Mouse (Mus musculus): ENCODE results near the gene Cdh10. TPM values are rescaled to one million over a fixed set of nuclear protein-coding genes. Genes with fewer than 3 reads are reported as not detected.

Cdh10 gene
- polyA plus RNA-seq (2015; fragmentation: Nextera tagmentation; extraction: Ambion mirVana): 21.5 and 23.8 TPM in 2 replicates

DNA sequence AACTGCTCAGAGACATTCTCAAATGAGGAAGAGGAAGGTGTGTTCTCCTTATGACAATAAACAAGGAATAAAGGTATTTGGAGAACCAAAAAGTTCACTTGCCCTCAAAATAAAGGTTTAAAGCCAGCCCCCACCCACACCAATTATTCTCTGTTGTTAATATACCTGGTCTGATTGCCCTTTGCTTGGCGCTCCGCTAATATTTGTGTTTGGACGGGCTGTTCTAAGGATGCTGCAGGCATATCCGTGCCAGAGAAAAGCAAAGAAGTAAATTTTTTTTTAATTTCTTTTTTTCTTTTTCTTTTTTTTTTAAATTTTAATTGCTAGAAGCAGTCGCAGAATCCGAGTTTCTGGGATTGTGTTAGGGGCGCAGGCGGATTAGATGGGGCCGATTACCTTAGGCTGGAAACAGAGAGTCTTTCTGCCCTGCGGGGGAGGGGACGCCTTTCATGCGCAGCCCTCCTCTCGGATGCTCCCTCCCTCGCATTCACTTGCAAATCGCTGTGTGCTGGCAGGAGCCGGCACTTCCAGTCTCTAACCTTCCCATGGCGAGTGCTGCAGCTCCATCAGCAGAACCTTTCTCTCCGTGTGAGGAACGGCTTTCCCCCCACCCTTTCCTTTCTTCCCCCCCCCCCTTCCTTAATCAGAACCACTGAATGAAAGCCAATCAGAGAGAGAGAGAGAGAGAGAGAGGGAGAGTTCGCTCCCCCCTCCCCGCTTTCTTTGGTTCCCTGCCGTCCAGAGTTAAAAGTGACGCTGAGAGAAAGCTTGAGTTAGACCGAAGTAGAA lies at the start of gene Cdh10:
TSS of gene Cdh10 (plus strand) at position 763 of the 789 bp plus-strand sequence.
- Histone ChIP-seq H3K36me3 (replicated peaks) (no peaks in the 10 kb centered on the region), H3K4me3 (peak within 1 kb of the TSS; percentile 50), H3K27ac (peak within 1 kb of the TSS; percentile 79), H3K9ac (peak within 1 kb of the TSS; percentile 51), H3K4me1 (no peaks in the 10 kb centered on the region), H3K4me2 (peak within 1 kb of the TSS; percentile 58), H3K9me3 (no peaks in the 10 kb centered on the region), H3K27me3 (replicated peaks) (no peaks in the 10 kb centered on the region)
- ATAC-seq (replicated peaks): peak; percentile 93
- WGBS: under 1% methylated on average over 24 of the region's 24 CpGs

DNA sequence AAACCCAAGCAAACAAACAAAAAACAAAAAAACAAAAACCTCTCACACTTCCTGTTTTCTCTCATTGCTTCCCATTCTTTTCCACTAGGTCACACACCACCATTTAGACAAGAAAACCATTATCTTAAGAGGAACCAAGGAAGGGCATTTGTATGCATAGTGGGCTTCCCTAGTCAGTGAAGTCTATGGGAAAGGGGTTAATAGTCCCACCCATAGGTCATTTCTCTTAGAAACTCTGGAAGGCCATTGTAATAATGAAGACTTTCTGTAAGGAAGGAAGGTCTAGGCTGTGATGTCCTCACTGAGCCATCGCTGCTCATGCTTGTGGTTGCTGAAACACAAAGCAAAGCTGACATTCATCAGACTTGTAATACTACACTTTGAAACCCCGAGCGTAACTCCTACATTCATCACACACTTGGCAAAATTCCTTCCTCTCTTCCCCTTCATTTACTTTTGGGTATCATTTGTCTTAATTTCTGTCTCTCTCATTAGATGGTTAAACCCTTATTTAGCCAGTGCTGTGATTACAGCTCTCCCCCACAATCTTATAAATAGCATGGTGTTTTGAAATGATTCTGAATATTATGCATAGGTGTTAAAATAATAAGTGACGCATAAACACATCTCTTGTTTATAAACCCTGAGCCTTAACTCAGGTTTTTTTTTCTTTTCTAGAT lies 9.5 kb upstream of the Cdh10 start:
- Histone ChIP-seq H3K4me1 (no peaks in the 10 kb centered on the region), H3K27me3 (replicated peaks) (no peaks in the 10 kb centered on the region), H3K4me3 (no peak overlapping the region), H3K9ac (no peak overlapping the region), H3K36me3 (replicated peaks) (no peaks in the 10 kb centered on the region), H3K4me2 (no peak overlapping the region), H3K9me3 (no peaks in the 10 kb centered on the region), H3K27ac (no peak overlapping the region)
- 81% methylated on average over 4 of the region's 4 CpGs for WGBS
- ATAC-seq (replicated peaks): no peak

- Histone ChIP-seq H3K27me3 (replicated peaks) (no peaks in the 10 kb centered on the region), H3K36me3 (replicated peaks) (no peaks in the 10 kb centered on the region), H3K4me2 (peak overlapping the region; percentile 58), H3K9me3 (no peaks in the 10 kb centered on the region), H3K4me1 (no peaks in the 10 kb centered on the region), H3K4me3 (peak overlapping the region; percentile 50), H3K27ac (no peak overlapping the region), H3K9ac (peak overlapping the region; percentile 51; the same call in 1 of the 2 replicates)
- WGBS: 55% methylated on average over 3 of the region's 3 CpGs
- ATAC-seq (replicated peaks): peak; percentile 5; the same call in 1 of the 2 replicates
These were observed 1.0 kb upstream of the Cdh10 start for GRCm38 (mm10) chr15:18817707-18818106.

DNA sequence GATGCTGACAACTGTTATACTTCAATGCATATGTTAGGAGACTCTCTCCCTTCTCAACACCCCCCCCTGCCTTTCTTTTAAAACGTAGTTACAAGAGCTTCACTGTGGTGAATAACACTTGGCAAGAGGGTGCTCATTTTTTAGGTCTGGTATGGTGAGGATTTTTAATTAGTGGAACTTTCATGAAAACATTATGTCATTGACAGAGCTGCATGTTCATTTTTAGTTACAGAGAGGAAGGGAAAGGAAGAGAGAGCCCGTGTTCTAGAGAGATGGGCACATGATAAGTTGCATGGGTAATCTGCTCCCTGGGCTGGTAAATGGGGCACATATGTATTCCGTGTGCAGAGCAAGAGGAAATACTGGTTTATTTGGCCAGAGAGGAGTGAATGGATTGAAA lies 1.5 kb downstream of the Cdh10 start:
- Histone ChIP-seq H3K36me3 (replicated peaks) (no peaks in the 10 kb centered on the region), H3K9me3 (no peaks in the 10 kb centered on the region), H3K27ac (peak overlapping the region; percentile 79), H3K4me3 (peak overlapping the region; percentile 50), H3K27me3 (replicated peaks) (no peaks in the 10 kb centered on the region), H3K4me1 (no peaks in the 10 kb centered on the region), H3K4me2 (peak overlapping the region; percentile 58), H3K9ac (peak overlapping the region; percentile 51; the same call in 1 of the 2 replicates)
- 0 out of 2 replicates have a peak, but pooled peaks have one; percentile 12 for ATAC-seq (replicated peaks)
- 6% methylated on average over 3 of the region's 3 CpGs for WGBS

DNA sequence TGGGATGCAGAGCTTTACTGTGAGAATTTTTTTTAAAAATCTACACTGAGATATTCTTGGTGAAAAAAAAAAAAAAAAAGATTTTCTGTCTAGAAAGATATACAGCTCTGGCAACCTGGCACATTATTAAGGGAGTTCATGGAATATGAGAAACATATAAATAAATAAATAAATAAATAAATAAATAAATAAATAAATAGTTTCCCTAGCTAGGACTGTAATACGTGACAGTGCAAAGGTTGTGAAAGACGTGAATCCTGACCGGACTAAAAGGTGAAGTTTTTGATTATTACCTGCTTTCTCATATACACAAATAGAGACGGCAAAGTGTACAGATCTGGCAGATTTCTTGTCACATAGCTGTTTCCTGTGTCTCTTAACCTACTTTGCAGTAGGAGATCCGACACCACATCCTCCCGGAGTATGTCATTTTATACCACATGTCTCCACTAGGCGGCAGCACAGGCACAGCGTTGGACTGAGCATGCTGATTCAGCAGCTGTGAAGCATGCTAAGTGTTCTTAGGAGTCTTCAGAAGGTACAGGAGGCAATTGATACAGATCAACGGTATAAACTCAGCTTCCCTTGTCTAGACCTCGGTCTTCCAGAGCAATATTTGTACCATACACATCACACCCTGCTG lies 2.5 kb downstream of the Cdh10 start:
- Histone ChIP-seq H3K9me3 (no peaks in the 10 kb centered on the region), H3K4me3 (peak overlapping the region; percentile 50), H3K27me3 (replicated peaks) (no peaks in the 10 kb centered on the region), H3K4me2 (peak overlapping the region; percentile 58), H3K9ac (no peak overlapping the region), H3K27ac (no peak overlapping the region), H3K36me3 (replicated peaks) (no peaks in the 10 kb centered on the region), H3K4me1 (no peaks in the 10 kb centered on the region)
- WGBS: 23% methylated on average over 10 of the region's 10 CpGs
- peak; percentile 68 for ATAC-seq (replicated peaks)

- no peak for ATAC-seq (replicated peaks)
- no peak overlapping the region for H3K27ac ChIP-seq
- no peaks in the 10 kb centered on the region for H3K27me3 ChIP-seq (replicated peaks)
- no peak overlapping the region for H3K4me2 ChIP-seq
- H3K4me3 ChIP-seq: no peak overlapping the region
- no peaks in the 10 kb centered on the region for H3K36me3 ChIP-seq (replicated peaks)
- 86% methylated on average over 2 of the region's 2 CpGs for WGBS
- no peaks in the 10 kb centered on the region for H3K9me3 ChIP-seq
- H3K9ac ChIP-seq: no peak overlapping the region
- H3K4me1 ChIP-seq: no peaks in the 10 kb centered on the region
These were observed 4.7 kb downstream of the Cdh10 start for GRCm38 (mm10) chr15:18823420-18823819.

DNA sequence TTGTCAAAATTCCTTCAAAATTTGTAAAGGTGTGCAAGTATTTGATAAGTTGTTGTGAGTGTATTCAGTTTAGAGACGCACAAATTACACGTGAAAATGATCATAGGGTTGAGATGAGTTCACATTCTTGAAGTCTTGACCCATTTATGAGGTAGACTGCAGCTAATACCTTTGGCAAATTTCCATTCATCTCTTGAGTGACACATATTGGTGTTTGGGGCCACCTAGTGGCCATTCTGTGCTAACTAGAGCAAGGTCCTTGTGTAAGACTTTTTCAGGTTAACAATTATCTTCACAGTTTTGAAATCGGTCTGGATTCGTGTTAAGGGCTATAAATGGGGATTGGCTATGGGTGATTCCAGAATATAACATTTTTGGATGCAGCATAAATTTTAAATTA lies 13.5 kb downstream of the Cdh10 start:
- H3K27ac ChIP-seq: no peak overlapping the region
- no peak overlapping the region for H3K4me2 ChIP-seq
- no peaks in the 10 kb centered on the region for H3K36me3 ChIP-seq (replicated peaks)
- peak; percentile 80; the same call in 1 of the 2 replicates for ATAC-seq (replicated peaks)
- 21% methylated on average over 4 of the region's 4 CpGs for WGBS
- no peaks in the 10 kb centered on the region for H3K9me3 ChIP-seq
- no peak overlapping the region for H3K4me3 ChIP-seq
- no peaks in the 10 kb centered on the region for H3K4me1 ChIP-seq
- H3K9ac ChIP-seq: no peak overlapping the region
- H3K27me3 ChIP-seq (replicated peaks): no peaks in the 10 kb centered on the region

DNA sequence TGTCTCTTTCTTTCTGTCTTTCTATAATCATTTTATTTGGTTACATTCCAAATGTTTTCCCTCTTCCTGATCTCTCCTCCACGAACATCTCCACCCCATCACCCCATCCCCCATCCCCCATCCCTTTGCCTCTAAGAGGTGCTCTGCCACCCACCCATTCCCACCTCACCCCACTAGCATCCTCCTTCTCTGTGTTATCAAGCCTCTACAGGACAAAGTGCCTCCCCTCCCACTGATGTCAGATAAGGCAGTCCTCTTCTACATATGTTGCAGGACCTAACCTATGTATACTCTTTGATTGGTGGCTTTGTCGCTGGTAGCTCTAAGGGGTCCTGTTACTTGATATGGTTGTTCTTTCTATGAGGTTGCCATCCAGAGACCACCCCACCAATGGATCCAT lies 23.0 kb downstream of the Cdh10 start:
- Histone ChIP-seq H3K4me3 (no peak overlapping the region), H3K9ac (no peak overlapping the region), H3K4me2 (no peak overlapping the region), H3K27ac (no peak overlapping the region), H3K9me3 (no peaks in the 10 kb centered on the region), H3K4me1 (0 out of 2 replicates have a peak, but pooled peaks cover 4% of the 10 kb centered on the region), H3K36me3 (replicated peaks) (no peaks in the 10 kb centered on the region), H3K27me3 (replicated peaks) (no peaks in the 10 kb centered on the region)
- 90% methylated on average over 2 of the region's 2 CpGs for WGBS
- no peak for ATAC-seq (replicated peaks)

DNA sequence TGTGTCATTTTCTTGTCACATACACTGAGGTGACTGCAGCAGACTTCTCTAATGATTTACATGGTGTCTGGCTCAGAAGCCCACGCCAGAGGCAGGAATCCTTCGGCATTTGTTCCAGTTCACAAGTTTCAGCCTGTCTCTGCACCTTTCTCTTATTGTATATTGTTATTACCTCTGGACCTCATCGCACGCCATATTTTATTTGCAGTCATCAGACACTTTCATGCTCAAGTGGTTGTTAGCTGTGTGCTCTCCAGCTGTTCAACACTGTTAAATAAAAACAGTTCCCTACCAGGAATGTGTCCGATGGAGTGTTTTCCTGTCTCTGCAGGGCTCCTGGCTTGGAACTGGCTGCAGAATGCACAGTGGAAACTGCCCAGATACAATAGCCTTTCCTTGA lies 26.1 kb downstream of the Cdh10 start:
- 0 out of 2 replicates have a peak, but pooled peaks have one; percentile 24 for ATAC-seq (replicated peaks)
- Histone ChIP-seq H3K27me3 (replicated peaks) (no peaks in the 10 kb centered on the region), H3K4me3 (no peak overlapping the region), H3K36me3 (replicated peaks) (no peaks in the 10 kb centered on the region), H3K9me3 (no peaks in the 10 kb centered on the region), H3K9ac (no peak overlapping the region), H3K4me2 (peak overlapping the region; percentile 25), H3K27ac (peak overlapping the region; percentile 55), H3K4me1 (0 out of 2 replicates have a peak, but pooled peaks cover 4% of the 10 kb centered on the region)
- WGBS: 46% methylated on average over 5 of the region's 5 CpGs

DNA sequence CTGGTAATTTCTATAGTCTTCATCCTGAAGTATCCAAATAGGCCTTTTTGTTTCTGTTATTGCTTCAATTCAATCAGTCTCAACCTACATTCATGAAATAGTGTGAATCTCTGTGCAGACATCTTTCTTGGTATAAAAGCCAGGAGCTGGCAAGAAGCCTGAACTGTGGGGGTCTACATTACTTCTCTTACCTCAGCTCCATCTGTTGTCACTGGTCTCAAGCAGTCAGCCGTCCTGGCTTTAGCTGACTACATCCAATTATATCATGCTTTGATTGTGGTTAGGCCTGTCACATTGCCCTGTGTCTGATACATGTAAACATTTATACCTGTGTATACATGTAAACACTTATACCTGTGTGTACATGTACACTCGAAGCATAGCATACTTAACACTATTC lies 31.8 kb downstream of the Cdh10 start:
- Histone ChIP-seq H3K9ac (no peak overlapping the region), H3K27me3 (replicated peaks) (no peaks in the 10 kb centered on the region), H3K9me3 (no peaks in the 10 kb centered on the region), H3K36me3 (replicated peaks) (no peaks in the 10 kb centered on the region), H3K27ac (no peak overlapping the region), H3K4me1 (no peaks in the 10 kb centered on the region), H3K4me2 (no peak overlapping the region), H3K4me3 (no peak overlapping the region)
- WGBS: 78% methylated on average over 2 of the region's 2 CpGs
- ATAC-seq (replicated peaks): no peak

DNA sequence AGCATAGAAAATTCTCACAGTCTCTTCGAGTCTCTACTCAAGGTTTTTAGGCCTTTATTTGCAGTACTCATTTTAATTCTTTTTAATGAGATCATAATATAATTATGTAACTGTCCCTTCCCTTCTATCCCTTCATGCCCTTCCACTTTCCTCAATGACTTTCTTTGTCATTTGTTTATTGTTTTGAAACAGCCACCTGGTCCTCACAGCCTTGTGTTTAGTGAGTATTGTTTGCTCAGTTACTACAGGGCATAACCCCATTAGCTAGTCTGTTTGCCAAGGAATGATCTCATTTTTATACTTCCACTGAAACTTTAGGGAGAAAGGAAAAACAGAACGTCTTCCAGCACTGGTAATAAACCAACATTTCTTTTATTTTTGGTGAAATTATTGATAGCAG lies 39.4 kb downstream of the Cdh10 start:
- Histone ChIP-seq H3K4me3 (no peak overlapping the region), H3K27me3 (replicated peaks) (no peaks in the 10 kb centered on the region), H3K27ac (no peak overlapping the region), H3K4me2 (no peak overlapping the region), H3K9ac (no peak overlapping the region), H3K9me3 (no peaks in the 10 kb centered on the region), H3K36me3 (replicated peaks) (no peaks in the 10 kb centered on the region), H3K4me1 (no peaks in the 10 kb centered on the region)
- WGBS: 72% methylated on average over 2 of the region's 2 CpGs
- no peak for ATAC-seq (replicated peaks)

DNA sequence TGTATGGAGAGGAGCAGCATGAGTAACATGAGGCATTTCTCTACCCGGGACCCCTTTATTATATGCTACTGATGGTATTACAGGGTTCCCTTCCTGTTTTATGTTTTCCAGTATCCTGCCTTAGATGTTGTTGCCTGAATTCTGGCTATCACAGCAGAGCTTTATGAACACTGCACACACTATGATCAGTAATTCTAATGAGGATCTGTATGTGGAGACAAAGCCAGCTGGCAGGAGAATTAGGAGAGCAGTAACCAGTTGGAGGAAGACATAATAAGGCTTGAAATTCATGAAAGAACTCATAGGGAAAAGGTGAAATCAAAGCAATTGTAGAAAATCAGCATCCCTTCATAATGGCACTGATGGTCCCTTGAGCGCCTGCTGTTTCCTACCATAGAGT lies 51.1 kb downstream of the Cdh10 start:
- H3K4me2 ChIP-seq: no peak overlapping the region
- H3K9ac ChIP-seq: no peak overlapping the region
- no peaks in the 10 kb centered on the region for H3K9me3 ChIP-seq
- WGBS: 89% methylated on average over 2 of the region's 2 CpGs
- H3K4me1 ChIP-seq: no peaks in the 10 kb centered on the region
- no peak for ATAC-seq (replicated peaks)
- H3K4me3 ChIP-seq: no peak overlapping the region
- no peak overlapping the region for H3K27ac ChIP-seq
- H3K36me3 ChIP-seq (replicated peaks): no peaks in the 10 kb centered on the region
- H3K27me3 ChIP-seq (replicated peaks): no peaks in the 10 kb centered on the region
